Mouse (Mus musculus): Measurements from ENCODE around the gene Baz2b. TPM values are rescaled to one million over a fixed set of nuclear protein-coding genes. Genes with fewer than 3 reads are reported as not detected.

Baz2b gene
- total and polyA plus RNA-seq, 3 experiments: 5.7 to 11.4 TPM; not detected in 1

DNA sequence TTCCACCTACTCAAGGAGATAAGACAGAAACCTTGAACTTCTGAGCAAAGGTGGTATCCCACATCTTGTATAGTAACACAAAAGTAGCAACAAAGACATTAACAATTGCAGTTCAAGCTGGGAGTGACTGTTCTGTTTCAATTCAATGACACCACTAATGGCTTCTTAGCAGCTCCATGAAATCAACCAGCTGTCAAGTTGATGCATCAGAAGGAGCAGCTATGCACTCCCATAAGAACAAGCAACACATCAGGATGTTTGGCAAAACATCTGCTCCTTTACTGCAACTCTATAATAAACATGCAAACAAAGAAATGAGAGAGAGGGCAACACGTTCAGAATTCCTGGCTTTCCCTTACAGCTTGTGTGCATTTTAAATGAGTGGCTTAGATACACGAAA lies 87.5 kb downstream of the Baz2b start:
- DNase-seq (ENCODE audit: low read depth, low spot score): peak; percentile 6
- Histone ChIP-seq H3K27me3 (ENCODE audit: control insufficient read depth in 1 of 2, insufficient read depth in 2 of 2, low read length in 2 of 2) (peaks cover 15 to 16% of the 10 kb centered on the region in 2 experiments; a peak in 3 of 4 replicates), H3K4me3 (ENCODE audit: control insufficient read depth in 1 of 2, insufficient read depth in 1 of 2, low read depth in 2 of 2, low read length in 2 of 2) (no peak overlapping the region), H3K79me2 (ENCODE audit: control insufficient read depth, insufficient read depth, low read length, poor library complexity) (no peaks in the 10 kb centered on the region), H3K9me3 (replicated peaks; ENCODE audit: insufficient read depth, low read length) (no peaks in the 10 kb centered on the region), H3K9ac (ENCODE audit: control insufficient read depth, low read depth, low read length, poor library complexity, severe bottlenecking) (no peak overlapping the region), H3K27ac (ENCODE audit: control insufficient read depth, low read depth, low read length) (no peak overlapping the region), H3K4me1 (ENCODE audit: control insufficient read depth in 1 of 2, insufficient read depth in 2 of 2, low read length in 2 of 2) (peaks cover 0 to 3% of the 10 kb centered on the region in 2 experiments; a peak in 1 of 4 replicates), H3K36me3 (ENCODE audit: control insufficient read depth in 1 of 2, insufficient read depth in 2 of 2, low read length in 2 of 2) (peaks cover 0 to 2% of the 10 kb centered on the region in 2 experiments; a peak in 1 of 4 replicates)
- TF ChIP-seq TAL1 (IDR thresholded peaks at IDR 0.05; ENCODE audit: low read length) (no peak), USF2 (IDR thresholded peaks at IDR 0.05; ENCODE audit: borderline replicate concordance in 1 of 2, insufficient read depth in 1 of 2, low read depth in 1 of 2, low read length in 2 of 2) (no peak), RAD21 (IDR thresholded peaks at IDR 0.05; ENCODE audit: low read depth, low read length) (no peak), GATA1 (IDR thresholded peaks at IDR 0.05; ENCODE audit: low read depth, low read length) (no peak), MAX (IDR thresholded peaks at IDR 0.05; ENCODE audit: low read length) (no peak), ZC3H11A (IDR thresholded peaks at IDR 0.05; ENCODE audit: low read depth, low read length) (no peak), ETS1 (IDR thresholded peaks at IDR 0.05; ENCODE audit: low read depth, low read length) (no peak)

- Histone ChIP-seq H3K27me3 (ENCODE audit: control insufficient read depth in 1 of 2, insufficient read depth in 2 of 2, low read length in 2 of 2) (peaks cover 14% of the 10 kb centered on the region in 2 experiments; a peak in 3 of 4 replicates), H3K36me3 (ENCODE audit: control insufficient read depth in 1 of 2, insufficient read depth in 2 of 2, low read length in 2 of 2) (peaks cover 0 to 2% of the 10 kb centered on the region in 2 experiments; a peak in 1 of 4 replicates), H3K9me3 (replicated peaks; ENCODE audit: insufficient read depth, low read length) (no peaks in the 10 kb centered on the region), H3K9ac (ENCODE audit: control insufficient read depth, low read depth, low read length, poor library complexity, severe bottlenecking) (no peak overlapping the region), H3K4me3 (ENCODE audit: control insufficient read depth in 1 of 2, insufficient read depth in 1 of 2, low read depth in 2 of 2, low read length in 2 of 2) (no peak overlapping the region), H3K27ac (ENCODE audit: control insufficient read depth, low read depth, low read length) (no peak overlapping the region), H3K4me1 (ENCODE audit: control insufficient read depth in 1 of 2, insufficient read depth in 2 of 2, low read length in 2 of 2) (peaks cover 0 to 3% of the 10 kb centered on the region in 2 experiments; a peak in 1 of 4 replicates), H3K79me2 (ENCODE audit: control insufficient read depth, insufficient read depth, low read length, poor library complexity) (no peaks in the 10 kb centered on the region)
- DNase-seq (ENCODE audit: low read depth, low spot score): peak; percentile 56
- TF ChIP-seq TCF12 (IDR thresholded peaks at IDR 0.05; ENCODE audit: low read depth, low read length) (no peak), TBP (IDR thresholded peaks at IDR 0.05; ENCODE audit: low read depth, low read length) (no peak)
Observed at GRCm38 (mm10) chr2:60120681-60121080, 89.0 kb downstream of the Baz2b start.

GRCm38 (mm10) chr2:60118684-60119558 lies 90.7 kb downstream of the Baz2b start:
- no peaks in the 10 kb centered on the region for H3K79me2 ChIP-seq (ENCODE audit: control insufficient read depth, insufficient read depth, low read length, poor library complexity)
- H3K9me3 ChIP-seq (replicated peaks; ENCODE audit: insufficient read depth, low read length): no peaks in the 10 kb centered on the region
- H3K27me3 ChIP-seq (ENCODE audit: control insufficient read depth in 1 of 2, insufficient read depth in 2 of 2, low read length in 2 of 2): peaks cover 3 to 6% of the 10 kb centered on the region in 2 experiments; a peak in 2 of 4 replicates
- no peak overlapping the region for H3K9ac ChIP-seq (ENCODE audit: control insufficient read depth, low read depth, low read length, poor library complexity, severe bottlenecking)
- H3K4me3 ChIP-seq (ENCODE audit: control insufficient read depth in 1 of 2, insufficient read depth in 1 of 2, low read depth in 2 of 2, low read length in 2 of 2): no peak overlapping the region
- H3K27ac ChIP-seq (ENCODE audit: control insufficient read depth, low read depth, low read length): no peak overlapping the region
- no peak for TF ChIP-seq NRF1 (IDR thresholded peaks at IDR 0.05; ENCODE audit: insufficient read depth, low read depth, low read length, poor library complexity, severe bottlenecking)
- TF ChIP-seq ELF1 (IDR thresholded peaks at IDR 0.05; ENCODE audit: low read depth, low read length): no peak
- no peak for TF ChIP-seq HCFC1 (IDR thresholded peaks at IDR 0.05; ENCODE audit: low read depth, low read length)
- no peak for TF ChIP-seq POLR2AphosphoS2 (IDR thresholded peaks at IDR 0.05; ENCODE audit: low read length)
- TF ChIP-seq NELFE (IDR thresholded peaks at IDR 0.05; ENCODE audit: low read depth, low read length): no peak
- no peak for TF ChIP-seq GATA1 (IDR thresholded peaks at IDR 0.05; ENCODE audit: low read depth, low read length)
- no peak for TF ChIP-seq UBTF (IDR thresholded peaks at IDR 0.05; ENCODE audit: borderline replicate concordance, insufficient read depth, low read depth, low read length)
- no peak for TF ChIP-seq MXI1 (IDR thresholded peaks at IDR 0.05; ENCODE audit: low read depth, low read length)
- TF ChIP-seq KAT2A (conservative IDR thresholded peaks at IDR 0.05; ENCODE audit: low read depth, low read length): no peak
- no peak for TF ChIP-seq BHLHE40 (IDR thresholded peaks at IDR 0.05; ENCODE audit: borderline replicate concordance, low read depth, low read length)
- no peak for TF ChIP-seq MEF2A (IDR thresholded peaks at IDR 0.05; ENCODE audit: extremely low read depth, insufficient replicate concordance, low read depth, low read length, poor library complexity, severe bottlenecking)
- no peak for TF ChIP-seq TBP (IDR thresholded peaks at IDR 0.05; ENCODE audit: low read depth, low read length)
- TF ChIP-seq RAD21 (IDR thresholded peaks at IDR 0.05; ENCODE audit: low read depth, low read length): no peak
- no peak for TF ChIP-seq SIN3A (IDR thresholded peaks at IDR 0.05; ENCODE audit: low read length)
- no peak for TF ChIP-seq MAFK (IDR thresholded peaks at IDR 0.05; ENCODE audit: borderline replicate concordance, low read depth, low read length)
- TF ChIP-seq CTCF (IDR thresholded peaks at IDR 0.05 in 2 of 3, conservative IDR thresholded peaks at IDR 0.05 in 1 of 3; ENCODE audit: control insufficient read depth in 1 of 3, insufficient read depth in 1 of 3, low read depth in 2 of 3, low read length in 3 of 3, poor library complexity in 1 of 3, severe bottlenecking in 1 of 3): no peak
- no peak for TF ChIP-seq CHD2 (IDR thresholded peaks at IDR 0.05; ENCODE audit: low read length)
- peaks cover 0 to 2% of the 10 kb centered on the region in 2 experiments; a peak in 1 of 4 replicates for H3K36me3 ChIP-seq (ENCODE audit: control insufficient read depth in 1 of 2, insufficient read depth in 2 of 2, low read length in 2 of 2)
- no peak for DNase-seq (ENCODE audit: low read depth, low spot score)
- peaks cover 0 to 3% of the 10 kb centered on the region in 2 experiments; a peak in 1 of 4 replicates for H3K4me1 ChIP-seq (ENCODE audit: control insufficient read depth in 1 of 2, insufficient read depth in 2 of 2, low read length in 2 of 2)
